Mouse (Mus musculus): Measurements from ENCODE around the gene Cd4.
"Not testable (repeated sequence)": the region's sequence is repeated elsewhere in the genome, so short reads cannot be mapped to it uniquely, and the experiment has no call there.

The Cd4 gene

DNA sequence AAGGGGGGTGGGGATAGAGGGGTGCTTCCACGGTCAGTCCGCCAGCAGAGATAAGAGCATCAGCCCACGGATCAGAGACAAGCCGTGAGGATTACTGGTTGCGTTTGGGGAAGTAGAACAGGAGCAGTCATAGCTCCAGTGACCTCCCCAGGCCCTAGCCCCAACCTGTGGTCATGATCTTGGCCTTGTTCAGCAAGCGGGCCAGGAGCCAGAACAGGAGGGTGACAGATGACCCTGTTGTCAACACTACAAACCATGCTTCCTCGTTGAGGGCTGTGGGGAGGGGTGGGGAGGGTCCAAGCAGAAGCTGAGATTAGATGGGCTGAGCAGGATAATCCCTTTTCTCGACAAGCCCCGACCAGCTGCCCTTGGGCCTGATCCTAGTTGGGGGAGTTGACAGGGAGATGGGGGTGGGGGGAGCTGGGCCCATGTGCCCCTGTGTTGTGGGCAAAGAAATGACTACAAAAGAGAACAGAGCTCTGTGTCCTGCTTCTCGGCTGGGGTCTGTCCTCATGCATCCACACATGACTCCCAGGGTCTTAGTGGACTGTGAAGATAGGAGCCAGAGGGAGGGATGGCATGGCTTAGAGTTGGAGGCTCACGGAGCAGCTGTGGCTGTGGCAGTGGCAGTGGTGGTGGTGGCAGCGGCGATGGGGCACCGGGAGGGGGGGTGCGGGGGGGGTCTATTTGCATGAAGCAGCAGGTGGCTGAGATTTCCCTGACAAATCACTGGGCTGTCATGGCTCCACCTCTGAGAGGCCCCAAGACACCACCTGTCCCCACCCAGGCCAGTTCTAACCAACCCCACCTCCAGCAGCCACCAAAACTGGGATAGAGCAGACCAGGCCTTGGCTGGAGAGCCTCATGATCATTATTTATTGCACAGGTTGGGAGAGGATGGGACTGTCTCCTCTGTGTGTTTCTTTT lies 47.5 kb downstream of the Cd4 start, which contains the start of gene Gnb3:
Gene Gnb3 (minus strand): TSS at position 35 of the 927 bp plus-strand sequence.
- no peak for DNase-seq

DNA sequence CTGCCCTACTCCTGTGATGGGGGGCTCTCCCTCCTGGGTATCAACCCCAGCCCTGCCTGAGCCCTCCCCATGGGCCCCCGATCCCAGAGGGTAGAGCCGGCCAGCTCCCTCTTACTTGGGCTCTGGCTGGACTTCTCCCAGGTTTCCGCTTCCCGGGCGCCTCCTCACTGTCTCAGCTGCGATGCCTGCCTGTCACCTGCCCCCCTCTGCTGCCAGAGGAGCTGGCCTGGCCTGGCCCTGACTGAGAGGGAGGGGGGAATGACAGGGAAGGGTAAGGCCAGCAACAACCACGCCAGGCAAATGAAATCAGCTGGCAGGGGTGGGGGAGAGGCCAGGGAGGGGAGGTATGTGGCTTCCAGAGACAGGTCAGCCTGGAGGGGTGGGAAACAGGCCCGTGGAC lies 48.2 kb downstream of the Cd4 start:
- no peak for DNase-seq

DNA sequence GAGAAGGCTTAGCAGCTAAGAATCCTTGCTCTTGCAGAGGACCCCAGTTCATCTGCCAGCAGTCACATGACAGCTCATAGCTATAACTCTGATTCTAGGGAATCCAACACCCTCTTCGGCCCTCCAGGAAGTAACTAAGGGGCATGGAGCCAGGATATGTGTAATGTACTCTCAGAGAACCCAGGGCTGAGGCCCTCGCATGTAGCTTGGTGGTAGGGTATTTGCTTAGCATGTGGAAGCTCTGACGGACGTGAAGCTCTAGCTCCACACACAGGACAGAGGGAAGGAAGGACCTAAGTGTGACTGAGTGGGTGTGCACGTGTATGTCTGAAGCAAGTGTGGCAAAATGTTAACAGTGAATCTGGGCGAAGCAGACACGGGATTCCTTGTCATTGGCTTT lies 51.6 kb downstream of the Cd4 start:
- no peak for DNase-seq

DNA sequence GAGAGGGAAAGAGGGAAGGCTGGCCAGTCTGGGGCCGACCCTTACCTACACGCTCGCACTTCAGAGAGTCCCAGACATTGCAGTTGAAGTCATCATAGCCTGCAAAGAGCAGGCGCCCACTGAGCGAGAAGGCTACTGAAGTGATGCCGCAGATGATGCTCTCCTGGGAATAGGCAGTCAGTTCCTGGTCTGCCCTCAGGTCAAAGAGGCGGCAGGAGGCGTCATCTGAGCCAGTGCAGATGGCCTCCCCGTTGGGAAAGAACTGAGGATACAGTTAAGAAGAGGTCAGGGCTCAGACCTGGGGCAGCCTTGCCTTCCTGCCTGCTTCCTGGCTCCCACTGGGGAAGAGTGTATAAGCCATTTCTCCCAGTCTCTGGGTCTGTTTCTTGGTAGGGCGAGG lies 52.5 kb downstream of the Cd4 start:
- DNase-seq, result no peak

DNA sequence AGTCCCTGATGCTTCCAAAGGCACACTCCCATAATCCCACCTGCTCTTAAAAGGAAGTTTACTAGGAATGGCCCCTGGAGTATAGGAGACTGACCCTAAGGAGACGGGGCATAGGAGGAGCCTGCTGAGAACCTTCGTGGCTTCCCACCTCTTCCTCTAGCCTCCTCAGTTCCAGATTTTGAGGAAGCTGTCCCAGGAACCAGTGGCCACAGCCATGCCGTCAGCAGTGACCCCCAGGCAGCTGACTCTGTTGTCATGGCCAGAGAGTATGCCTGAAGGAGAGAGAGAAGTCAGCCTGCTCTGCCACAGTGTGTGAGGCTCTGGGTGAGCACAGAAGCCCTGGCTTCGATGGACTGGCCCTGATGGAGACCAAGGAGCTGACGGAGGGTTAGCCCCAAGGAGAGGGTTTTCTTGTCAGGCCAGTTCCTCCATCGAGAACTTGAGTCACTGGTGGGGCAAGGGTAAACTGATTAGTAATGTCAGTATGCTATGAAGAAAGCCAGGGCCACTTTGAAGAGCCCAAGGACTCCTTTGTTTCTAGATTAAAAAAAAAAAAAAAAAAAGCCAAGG lies 53.4 kb downstream of the Cd4 start:
- no peak for DNase-seq

DNA sequence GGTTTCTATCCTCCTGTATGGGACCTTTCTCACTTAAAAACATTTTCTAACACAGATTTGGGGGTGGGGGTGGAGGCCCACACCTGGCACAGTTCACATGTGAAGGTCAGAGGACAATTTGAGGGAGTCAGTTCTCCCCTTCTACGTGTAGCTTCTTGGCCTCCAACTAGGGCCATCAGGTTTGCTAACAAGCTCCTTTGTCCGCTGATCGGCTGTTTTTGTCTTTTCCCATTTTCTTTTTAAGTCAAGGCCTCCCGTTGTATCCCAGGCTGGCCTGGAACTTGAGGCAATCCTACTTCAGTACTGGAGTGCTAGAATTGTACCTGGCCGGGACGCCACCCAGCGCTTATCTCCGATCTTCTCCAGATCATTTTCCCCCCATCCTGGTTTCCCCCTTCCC lies 56.4 kb downstream of the Cd4 start:
- no peak for DNase-seq

DNA sequence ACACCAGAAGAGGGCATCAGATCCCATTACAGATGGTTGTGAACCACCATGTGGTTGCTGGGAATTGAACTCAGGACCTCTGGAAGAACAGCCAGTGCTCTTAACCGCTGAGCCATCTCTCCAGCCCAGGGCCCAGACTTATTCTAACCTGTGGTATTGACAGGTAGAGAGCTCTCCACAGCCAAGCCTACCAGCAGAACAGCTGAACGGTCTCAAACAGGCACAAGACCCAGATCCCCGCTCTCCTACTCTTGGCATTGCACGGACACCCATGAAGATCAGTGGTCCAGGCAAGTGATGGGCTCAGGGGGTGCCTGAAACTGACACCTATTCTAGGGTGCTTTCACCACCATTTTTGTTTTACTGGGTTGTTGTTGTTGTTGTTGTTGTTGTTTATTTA lies 56.8 kb downstream of the Cd4 start:
- not testable (repeated sequence) for DNase-seq

DNA sequence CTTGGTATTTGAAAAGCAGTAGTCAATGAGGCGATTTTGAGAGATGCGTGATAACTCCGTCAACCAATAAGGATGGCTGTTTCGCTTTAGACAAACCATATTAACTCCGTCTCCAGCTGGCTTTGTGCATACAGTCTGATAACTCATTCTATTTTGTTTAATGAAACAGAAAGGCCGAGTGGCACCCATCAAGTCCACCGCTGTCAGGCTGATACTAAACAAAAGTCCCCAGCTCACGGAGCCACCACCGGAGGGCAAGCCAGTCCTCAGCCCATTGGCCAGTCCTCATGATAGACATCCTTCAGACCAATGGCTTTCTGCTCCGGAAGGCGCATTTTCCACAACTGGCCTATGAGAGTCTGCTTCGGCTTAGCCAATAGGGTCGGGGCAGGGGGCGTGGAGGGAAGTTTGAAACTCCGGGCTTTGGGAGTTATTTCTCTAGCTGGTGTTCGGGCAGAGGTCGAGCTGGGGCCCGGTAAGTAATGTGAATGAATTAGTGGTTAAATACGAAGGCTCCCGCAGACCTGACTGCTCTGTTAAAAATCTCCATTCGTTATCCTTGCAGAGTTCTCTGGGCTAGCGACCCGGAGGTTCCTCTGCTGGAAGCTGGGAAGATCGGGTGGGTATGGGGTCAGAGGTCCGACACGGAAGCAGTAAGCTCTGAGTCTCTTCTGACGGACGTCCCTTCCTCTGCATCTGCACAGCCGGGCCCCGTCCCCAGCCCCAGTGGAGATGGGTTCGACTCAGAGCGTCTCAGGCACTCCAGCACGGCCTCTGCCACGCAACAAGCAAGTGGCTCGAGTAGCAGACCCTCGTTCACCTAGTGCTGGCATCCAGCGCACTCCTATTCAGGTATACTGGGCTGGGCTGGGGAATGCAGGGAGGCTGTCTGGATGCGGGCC lies 58.0 kb downstream of the Cd4 start:
- DNase-seq, result peak; percentile 91

DNA sequence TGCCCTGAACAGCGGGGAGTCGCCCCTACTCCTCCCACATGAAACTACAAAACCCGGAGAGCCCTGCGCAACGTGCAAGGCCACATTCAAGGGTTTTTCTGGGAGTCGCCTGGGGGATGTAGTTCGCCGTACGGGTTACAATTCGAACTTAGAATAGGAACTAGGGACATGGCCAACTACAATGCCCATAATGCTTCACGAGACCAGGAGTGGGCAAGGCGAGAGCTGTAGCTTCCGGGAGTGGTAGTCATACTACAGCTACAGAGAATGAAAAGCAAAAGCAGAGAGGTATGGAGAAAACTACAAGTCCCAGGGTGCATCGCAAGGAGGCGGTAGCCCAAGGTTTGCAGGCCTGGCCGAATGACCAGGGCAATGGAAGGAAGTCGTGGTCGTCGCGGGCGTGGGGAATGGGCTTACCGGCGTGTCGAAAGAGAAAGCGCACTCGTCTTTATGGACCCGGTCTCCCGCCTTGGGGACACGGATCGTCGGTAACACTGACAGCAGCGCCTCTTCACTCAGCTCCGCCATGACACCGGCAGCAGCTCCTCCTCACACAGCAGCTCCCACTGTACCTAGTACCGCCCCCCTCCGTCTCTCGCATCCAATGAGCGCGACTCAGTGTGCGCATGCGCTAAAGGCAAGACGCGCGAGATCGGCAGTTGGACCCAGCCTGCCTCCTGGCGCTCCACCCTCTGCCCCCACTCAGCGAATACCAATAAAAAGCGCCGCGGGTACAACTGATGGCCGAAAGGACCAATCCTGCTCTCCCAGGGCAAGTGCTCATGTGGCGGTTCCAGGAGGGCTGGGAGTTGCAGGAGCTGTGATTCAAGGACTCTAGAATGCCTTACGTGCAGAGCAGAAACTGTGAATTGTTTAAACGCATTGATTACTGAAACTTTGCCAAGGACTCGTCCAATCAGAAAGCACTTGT lies 58.9 kb downstream of the Cd4 start, which contains the start of the genes Usp5 and Cdca3:
Gene Usp5 (minus strand): TSS at position 617 of the 931 bp plus-strand sequence.
Gene Cdca3 (plus strand): TSS at position 680 of the 931 bp plus-strand sequence.
- peak; percentile 98 for DNase-seq

DNA sequence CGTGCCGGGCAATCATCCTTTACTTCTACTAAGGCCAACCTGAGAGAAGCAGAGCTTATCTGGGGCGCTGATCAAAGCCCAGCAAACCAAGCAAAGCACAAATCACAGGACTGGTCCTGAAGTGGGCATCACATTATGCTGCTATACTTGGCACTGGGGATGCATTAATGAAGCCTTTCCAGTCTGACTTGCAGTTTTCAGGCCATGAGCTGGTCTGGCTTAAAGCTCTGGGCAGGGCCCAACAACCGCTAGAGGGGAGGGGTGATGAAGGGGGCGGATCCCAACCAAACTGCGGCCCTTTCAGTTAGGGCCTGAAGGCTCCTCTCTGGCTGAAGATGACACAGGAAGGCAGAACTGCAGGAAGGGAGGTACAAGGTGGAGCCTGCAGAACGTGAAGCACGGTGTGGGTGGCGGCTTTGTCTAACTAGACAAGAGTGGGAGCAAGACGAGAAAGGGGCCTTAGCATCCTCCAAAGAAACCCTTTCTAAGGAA lies 59.9 kb downstream of the Cd4 start:
- peak; percentile 50 for DNase-seq

DNA sequence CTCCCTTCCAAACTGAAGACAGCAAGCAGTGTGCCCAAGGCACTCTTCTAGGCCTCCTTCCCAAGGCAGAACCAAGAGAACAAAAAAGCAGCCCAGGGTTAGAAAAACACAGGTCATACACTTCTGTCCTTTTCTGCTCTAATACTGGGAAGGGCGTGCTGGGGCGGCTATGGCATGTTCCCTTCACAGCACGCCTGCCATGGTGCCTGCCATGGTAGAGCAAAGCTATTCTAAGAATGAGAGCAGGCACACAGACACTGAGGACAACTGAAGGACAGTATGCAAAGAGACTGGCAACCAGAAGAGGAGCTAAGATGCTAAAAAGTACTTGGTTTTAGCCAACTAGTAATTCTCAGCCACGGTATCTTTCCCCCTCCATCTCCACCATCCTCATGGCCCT lies 66.0 kb downstream of the Cd4 start:
- DNase-seq, result no peak

DNA sequence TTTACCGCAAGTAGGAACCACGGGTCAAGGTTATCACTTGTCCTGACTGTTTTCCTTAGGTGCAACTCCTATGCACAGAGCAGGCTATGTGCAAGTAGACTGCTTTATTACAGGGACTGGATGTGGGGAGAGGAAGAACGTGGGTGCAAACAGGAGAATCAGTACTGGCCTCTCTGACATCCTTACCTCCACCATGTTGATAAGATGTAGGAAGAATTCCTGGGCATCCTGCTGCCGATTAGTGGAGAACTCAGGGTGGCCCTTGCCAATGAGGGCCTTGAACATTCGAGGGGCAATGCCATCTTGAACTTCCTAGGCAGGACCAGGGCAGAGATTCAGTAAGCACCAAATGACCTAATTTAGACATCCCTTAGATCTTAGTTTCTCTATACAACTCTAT lies 67.1 kb downstream of the Cd4 start:
- DNase-seq, result no peak

DNA sequence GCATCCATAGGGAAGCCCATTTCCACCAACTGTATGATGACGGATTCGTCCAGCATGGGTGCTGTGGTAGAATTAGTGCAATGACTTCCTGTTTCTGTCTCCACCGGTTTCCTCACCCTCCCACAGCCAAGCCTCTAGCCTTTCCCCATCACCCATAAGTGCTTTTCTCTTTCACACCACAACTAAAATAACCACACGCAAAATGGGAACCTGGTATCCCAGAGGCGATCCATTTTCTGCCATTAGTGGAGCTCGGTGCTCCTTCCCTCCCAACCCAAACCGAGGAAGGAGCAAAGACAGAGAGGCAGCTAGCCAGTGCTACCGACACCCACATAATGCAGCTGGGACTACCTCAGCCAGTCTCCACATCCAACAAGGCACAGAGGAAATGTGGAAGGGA lies 70.0 kb downstream of the Cd4 start:
- DNase-seq, result no peak

DNA sequence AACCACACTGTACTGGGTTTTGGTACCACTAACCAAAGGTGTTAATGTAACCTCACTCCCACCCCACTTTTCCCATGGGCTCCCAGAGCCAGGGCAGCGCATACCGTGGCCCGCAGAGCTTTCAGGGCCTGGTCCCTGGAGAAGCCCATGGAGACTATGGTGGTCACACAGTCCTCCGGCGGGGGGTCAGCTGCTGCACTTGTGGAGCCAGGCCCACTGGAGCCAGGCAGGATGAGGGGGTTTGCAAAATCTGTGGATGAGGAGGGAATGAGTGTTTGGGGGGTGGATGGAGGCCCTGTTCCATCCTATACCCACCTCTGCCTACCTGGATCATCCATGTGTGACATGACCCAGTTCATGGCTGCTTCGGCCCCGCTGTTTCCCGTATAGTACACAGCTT lies 70.5 kb downstream of the Cd4 start:
- DNase-seq, result no peak

DNA sequence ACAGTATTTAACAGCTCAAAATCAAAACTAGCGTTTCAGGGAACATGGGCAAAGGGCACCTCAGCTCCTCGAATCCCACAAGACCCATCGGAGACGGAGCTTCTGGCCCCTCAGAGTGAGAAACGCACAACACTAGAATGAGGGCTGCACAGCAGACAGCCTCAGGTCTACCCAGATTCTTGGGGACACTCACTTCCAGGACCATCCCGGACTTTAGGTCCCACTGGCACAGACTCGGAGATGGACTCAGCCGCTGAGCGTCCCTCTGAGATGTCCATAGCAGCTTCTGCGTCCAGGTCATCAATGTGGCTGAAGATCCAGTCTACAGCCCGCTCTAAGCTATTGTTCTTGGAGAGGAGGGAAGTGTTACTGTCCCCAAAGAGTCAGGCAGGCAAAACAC lies 70.9 kb downstream of the Cd4 start:
- no peak for DNase-seq

DNA sequence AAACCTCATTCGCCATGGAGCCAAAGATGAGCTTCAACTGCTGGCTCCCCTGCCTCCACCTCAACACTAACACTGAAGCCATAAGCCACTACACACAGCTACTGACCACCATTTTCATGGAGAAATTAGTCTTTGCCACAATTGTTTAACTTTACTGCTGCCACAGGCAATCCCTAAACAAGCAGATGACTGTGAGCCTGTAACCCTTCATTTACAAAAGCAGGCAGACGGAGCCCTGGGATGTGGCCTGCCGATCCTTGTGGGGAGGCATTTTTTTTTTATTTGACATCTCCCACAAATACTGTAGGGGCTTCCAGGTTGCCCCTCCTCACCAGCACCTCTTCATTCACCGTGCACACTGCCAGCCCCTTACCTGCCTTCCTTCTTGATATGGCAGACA lies 71.4 kb downstream of the Cd4 start:
- DNase-seq, result no peak

DNA sequence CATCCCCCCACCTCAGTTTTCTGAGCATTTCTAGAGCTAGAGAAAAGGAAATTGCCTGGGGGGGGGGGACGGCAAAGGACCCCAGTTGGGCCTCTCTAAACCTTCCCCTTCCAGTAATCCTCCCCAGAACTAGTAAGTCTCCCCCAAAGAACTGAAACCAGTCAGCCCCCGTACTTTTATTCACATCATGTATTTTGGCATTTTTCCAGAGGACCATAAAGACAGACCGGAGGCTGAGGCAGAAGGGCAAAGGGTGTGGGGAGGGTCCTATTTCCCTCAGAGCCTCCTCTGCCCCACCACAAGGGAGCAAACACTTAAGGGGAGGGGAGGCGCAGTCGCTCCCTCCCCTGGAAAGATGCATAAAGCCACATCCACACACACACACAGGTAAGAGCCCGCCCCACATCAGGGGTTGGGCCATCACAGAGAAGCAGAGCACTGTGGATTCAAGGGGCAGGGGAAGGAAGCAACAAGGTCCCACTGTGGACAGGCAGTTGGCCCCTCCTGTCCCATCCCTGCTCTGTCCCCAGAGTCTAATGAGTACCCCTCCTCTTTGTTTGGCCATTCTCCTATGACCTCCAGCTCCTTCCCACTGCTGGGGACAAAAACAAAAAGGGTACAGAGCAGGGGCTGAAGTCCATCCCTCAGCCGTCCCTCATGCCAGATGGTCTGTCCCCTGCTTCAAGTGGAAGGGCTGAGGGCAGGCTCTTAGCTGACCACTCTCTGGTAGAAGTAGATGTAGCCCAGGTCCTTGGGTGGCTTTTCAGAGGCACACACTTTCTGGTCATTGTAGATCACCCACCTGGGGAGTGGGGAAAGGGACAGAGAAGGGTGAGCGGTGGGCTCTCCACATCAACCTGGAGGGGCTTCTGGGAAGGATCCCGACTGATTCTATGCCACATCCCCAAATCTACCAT lies 72.9 kb downstream of the Cd4 start:
- peak; percentile 28 for DNase-seq

Measured in cerebellum, adult 8-10 months (tissue).